Mouse (Mus musculus): ENCODE measurements at regions not wholly inside any gene's neighbourhood (a gene's known extent, or its start where the extent isn't known, plus 50 kb on each side); places are given as distances from the start of the nearest gene placed in this dataset.

- no peaks in the 10 kb centered on the region for H3K9me3 ChIP-seq (ENCODE audit: control insufficient read depth, insufficient read depth, low read depth, low read length)
- H3K4me1 ChIP-seq (ENCODE audit: control insufficient read depth in 2 of 2, insufficient read depth in 2 of 2, low read length in 2 of 2, poor library complexity in 1 of 2), result no peaks in the 10 kb centered on the region
- TF ChIP-seq HCFC1 (IDR thresholded peaks at IDR 0.05; ENCODE audit: borderline replicate concordance, insufficient read depth, low read length), result no peak
- no peak for TF ChIP-seq CHD2 (IDR thresholded peaks at IDR 0.05; ENCODE audit: low read depth, low read length)
- TF ChIP-seq ZNF384 (IDR thresholded peaks at IDR 0.05; ENCODE audit: low read depth, low read length), result no peak
- peak; percentile 85 for TF ChIP-seq ZC3H11A (IDR thresholded peaks at IDR 0.05; ENCODE audit: borderline replicate concordance, low read depth, low read length)
- H3K27ac ChIP-seq (ENCODE audit: insufficient read depth, low read depth, low read length, poor library complexity, severe bottlenecking), result no peak overlapping the region
- no peaks in the 10 kb centered on the region for H3K36me3 ChIP-seq (ENCODE audit: control insufficient read depth, insufficient read depth, low read length, poor library complexity, severe bottlenecking)
- no peak for DNase-seq (ENCODE audit: low read depth, low spot score)
- no peak overlapping the region for H3K9ac ChIP-seq (ENCODE audit: insufficient read depth, low read depth, low read length, poor library complexity, severe bottlenecking)
- in situ Hi-C loops (cut with MboI; ENCODE audit: low sequenced_read_pairs in 2 of 2, unreplicated experiment in 2 of 2), result no loop called here
- H3K4me3 ChIP-seq (ENCODE audit: insufficient read depth in 1 of 2, low read depth in 1 of 2, low read length in 2 of 2, poor library complexity in 1 of 2, severe bottlenecking in 1 of 2), result no peak overlapping the region
Observed at GRCm38 (mm10) chr8:127994898-127995297, 363.5 kb upstream of the Nrp1 start.

- in situ Hi-C loops (cut with MboI; ENCODE audit: low sequenced_read_pairs in 2 of 2, unreplicated experiment in 2 of 2), result no loop called here
- Histone ChIP-seq H3K4me1 (ENCODE audit: control insufficient read depth in 2 of 2, insufficient read depth in 2 of 2, low read length in 2 of 2, poor library complexity in 1 of 2) (no peaks in the 10 kb centered on the region), H3K36me3 (ENCODE audit: control insufficient read depth, insufficient read depth, low read length, poor library complexity, severe bottlenecking) (no peaks in the 10 kb centered on the region), H3K9ac (ENCODE audit: insufficient read depth, low read depth, low read length, poor library complexity, severe bottlenecking) (no peak overlapping the region), H3K4me3 (ENCODE audit: insufficient read depth in 1 of 2, low read depth in 1 of 2, low read length in 2 of 2, poor library complexity in 1 of 2, severe bottlenecking in 1 of 2) (no peak overlapping the region), H3K27ac (ENCODE audit: insufficient read depth, low read depth, low read length, poor library complexity, severe bottlenecking) (no peak overlapping the region), H3K9me3 (ENCODE audit: control insufficient read depth, insufficient read depth, low read depth, low read length) (no peaks in the 10 kb centered on the region)
- no peak for TF ChIP-seq MAFK (IDR thresholded peaks at IDR 0.05; ENCODE audit: insufficient read depth, low read depth, low read length)
- TF ChIP-seq CHD2 (IDR thresholded peaks at IDR 0.05; ENCODE audit: low read depth, low read length), result no peak
- TF ChIP-seq HCFC1 (IDR thresholded peaks at IDR 0.05; ENCODE audit: borderline replicate concordance, insufficient read depth, low read length), result no peak
- no peak for TF ChIP-seq ZNF384 (IDR thresholded peaks at IDR 0.05; ENCODE audit: low read depth, low read length)
- TF ChIP-seq ZC3H11A (IDR thresholded peaks at IDR 0.05; ENCODE audit: borderline replicate concordance, low read depth, low read length), result no peak
- DNase-seq (ENCODE audit: low read depth, low spot score), result no peak
Observed at GRCm38 (mm10) chr8:127995490-127995889, 362.9 kb upstream of the Nrp1 start.

DNA sequence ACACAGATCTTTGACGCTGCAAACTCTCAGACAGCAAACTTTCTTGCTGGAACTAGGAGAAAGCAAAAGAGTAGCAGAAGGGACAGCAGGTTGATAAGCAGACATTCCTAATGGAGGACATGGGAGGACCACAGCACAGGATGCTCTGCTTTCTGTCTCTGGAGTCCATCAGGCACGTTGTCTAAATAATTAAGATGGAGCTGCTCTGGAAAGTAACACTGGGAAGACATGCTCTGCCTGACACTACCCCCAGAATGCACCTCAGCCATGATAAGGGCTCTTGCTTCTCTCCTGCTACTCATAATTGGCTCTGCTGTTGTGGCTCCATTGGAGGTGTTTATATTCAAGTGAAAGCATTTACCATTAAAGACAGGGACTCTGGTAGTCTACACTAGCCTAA, 356.0 kb upstream of the Nrp1 start:
- no peak for TF ChIP-seq ZC3H11A (IDR thresholded peaks at IDR 0.05; ENCODE audit: borderline replicate concordance, low read depth, low read length)
- no peak for TF ChIP-seq HCFC1 (IDR thresholded peaks at IDR 0.05; ENCODE audit: borderline replicate concordance, insufficient read depth, low read length)
- TF ChIP-seq MAFK (IDR thresholded peaks at IDR 0.05; ENCODE audit: insufficient read depth, low read depth, low read length), result no peak
- TF ChIP-seq CHD2 (IDR thresholded peaks at IDR 0.05; ENCODE audit: low read depth, low read length), result no peak
- no peak for TF ChIP-seq ZNF384 (IDR thresholded peaks at IDR 0.05; ENCODE audit: low read depth, low read length)
- Histone ChIP-seq H3K4me1 (ENCODE audit: control insufficient read depth in 2 of 2, insufficient read depth in 2 of 2, low read length in 2 of 2, poor library complexity in 1 of 2) (no peaks in the 10 kb centered on the region), H3K9ac (ENCODE audit: insufficient read depth, low read depth, low read length, poor library complexity, severe bottlenecking) (no peak overlapping the region), H3K36me3 (ENCODE audit: control insufficient read depth, insufficient read depth, low read length, poor library complexity, severe bottlenecking) (no peaks in the 10 kb centered on the region), H3K27ac (ENCODE audit: insufficient read depth, low read depth, low read length, poor library complexity, severe bottlenecking) (no peak overlapping the region), H3K9me3 (ENCODE audit: control insufficient read depth, insufficient read depth, low read depth, low read length) (no peaks in the 10 kb centered on the region), H3K4me3 (ENCODE audit: insufficient read depth in 1 of 2, low read depth in 1 of 2, low read length in 2 of 2, poor library complexity in 1 of 2, severe bottlenecking in 1 of 2) (no peak overlapping the region)
- no peak for DNase-seq (ENCODE audit: low read depth, low spot score)
- in situ Hi-C loops (cut with MboI; ENCODE audit: low sequenced_read_pairs in 2 of 2, unreplicated experiment in 2 of 2), result no loop called here

DNA sequence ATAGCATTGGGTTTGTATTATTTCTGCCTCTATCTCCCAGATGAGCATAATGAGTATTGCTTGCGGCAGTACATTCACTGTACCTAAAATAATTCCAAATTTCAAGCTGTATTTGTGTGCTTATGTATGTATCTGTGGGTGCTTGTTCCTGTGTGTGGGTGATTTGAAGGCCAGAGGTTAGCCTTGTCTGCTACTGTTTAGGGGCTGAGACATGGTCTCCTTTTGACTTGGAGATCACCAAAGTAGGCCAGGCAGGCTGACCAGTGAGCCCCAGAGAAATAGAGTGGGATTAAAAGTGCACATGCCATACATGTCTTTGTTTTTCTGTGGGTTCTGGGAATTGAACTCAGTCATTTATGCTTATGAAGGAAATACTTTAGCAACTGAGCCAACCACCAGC, 355.6 kb upstream of the Nrp1 start:
- Histone ChIP-seq H3K27ac (ENCODE audit: insufficient read depth, low read depth, low read length, poor library complexity, severe bottlenecking) (no peak overlapping the region), H3K9ac (ENCODE audit: insufficient read depth, low read depth, low read length, poor library complexity, severe bottlenecking) (no peak overlapping the region), H3K4me1 (ENCODE audit: control insufficient read depth in 2 of 2, insufficient read depth in 2 of 2, low read length in 2 of 2, poor library complexity in 1 of 2) (no peaks in the 10 kb centered on the region), H3K4me3 (ENCODE audit: insufficient read depth in 1 of 2, low read depth in 1 of 2, low read length in 2 of 2, poor library complexity in 1 of 2, severe bottlenecking in 1 of 2) (no peak overlapping the region), H3K9me3 (ENCODE audit: control insufficient read depth, insufficient read depth, low read depth, low read length) (no peaks in the 10 kb centered on the region), H3K36me3 (ENCODE audit: control insufficient read depth, insufficient read depth, low read length, poor library complexity, severe bottlenecking) (no peaks in the 10 kb centered on the region)
- TF ChIP-seq CHD2 (IDR thresholded peaks at IDR 0.05; ENCODE audit: low read depth, low read length) (no peak), MAFK (IDR thresholded peaks at IDR 0.05; ENCODE audit: insufficient read depth, low read depth, low read length) (no peak), HCFC1 (IDR thresholded peaks at IDR 0.05; ENCODE audit: borderline replicate concordance, insufficient read depth, low read length) (no peak), ZNF384 (IDR thresholded peaks at IDR 0.05; ENCODE audit: low read depth, low read length) (no peak), ZC3H11A (IDR thresholded peaks at IDR 0.05; ENCODE audit: borderline replicate concordance, low read depth, low read length) (no peak)
- in situ Hi-C loops (cut with MboI; ENCODE audit: low sequenced_read_pairs in 2 of 2, unreplicated experiment in 2 of 2), result no loop called here
- DNase-seq (ENCODE audit: low read depth, low spot score), result no peak

GRCm38 (mm10) chr8:128003385-128003784, 355.0 kb upstream of the Nrp1 start:
- no peak overlapping the region for H3K4me3 ChIP-seq (ENCODE audit: insufficient read depth in 1 of 2, low read depth in 1 of 2, low read length in 2 of 2, poor library complexity in 1 of 2, severe bottlenecking in 1 of 2)
- DNase-seq (ENCODE audit: low read depth, low spot score), result no peak
- in situ Hi-C loops (cut with MboI; ENCODE audit: low sequenced_read_pairs in 2 of 2, unreplicated experiment in 2 of 2), result no loop called here
- H3K9ac ChIP-seq (ENCODE audit: insufficient read depth, low read depth, low read length, poor library complexity, severe bottlenecking), result no peak overlapping the region
- no peaks in the 10 kb centered on the region for H3K4me1 ChIP-seq (ENCODE audit: control insufficient read depth in 2 of 2, insufficient read depth in 2 of 2, low read length in 2 of 2, poor library complexity in 1 of 2)
- H3K9me3 ChIP-seq (ENCODE audit: control insufficient read depth, insufficient read depth, low read depth, low read length), result no peaks in the 10 kb centered on the region
- TF ChIP-seq CHD2 (IDR thresholded peaks at IDR 0.05; ENCODE audit: low read depth, low read length) (no peak), ZC3H11A (IDR thresholded peaks at IDR 0.05; ENCODE audit: borderline replicate concordance, low read depth, low read length) (no peak), MAFK (IDR thresholded peaks at IDR 0.05; ENCODE audit: insufficient read depth, low read depth, low read length) (no peak), HCFC1 (IDR thresholded peaks at IDR 0.05; ENCODE audit: borderline replicate concordance, insufficient read depth, low read length) (no peak), ZNF384 (IDR thresholded peaks at IDR 0.05; ENCODE audit: low read depth, low read length) (no peak)
- no peak overlapping the region for H3K27ac ChIP-seq (ENCODE audit: insufficient read depth, low read depth, low read length, poor library complexity, severe bottlenecking)
- no peaks in the 10 kb centered on the region for H3K36me3 ChIP-seq (ENCODE audit: control insufficient read depth, insufficient read depth, low read length, poor library complexity, severe bottlenecking)

Data from ES-E14 (cell line).